Mouse (Mus musculus): ENCODE data around the gene Krtap19-1. TPM values are rescaled to one million over a fixed set of nuclear protein-coding genes. Genes with fewer than 3 reads are reported as not detected.

Krtap19-1 gene
- polyA plus RNA-seq (2012; rRNA removed; ENCODE audit: low replicate concordance) = not detected in 2 replicates

DNA sequence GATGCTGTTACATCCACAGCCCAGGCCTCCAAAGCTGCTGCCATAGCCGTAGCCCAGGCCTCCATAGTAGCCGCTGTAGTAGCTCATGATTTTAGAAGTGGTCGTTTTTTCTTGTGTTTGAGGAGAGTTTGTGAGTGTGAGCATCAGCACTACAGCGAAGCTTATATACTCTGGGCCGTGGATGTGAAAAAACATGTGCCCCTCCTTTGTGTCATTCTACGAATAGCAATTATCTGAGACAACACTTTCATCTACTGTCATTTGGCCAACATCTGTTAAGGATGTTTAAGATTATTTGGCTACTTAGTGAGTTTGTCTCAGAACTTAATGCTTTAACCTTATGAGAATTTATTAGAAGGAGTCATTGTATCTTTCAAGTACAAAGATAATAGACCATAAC lies at the start of gene Krtap19-1:
Gene Krtap19-1, minus strand, starts transcription at position 101 of the 400 bp plus-strand sequence.

DNA sequence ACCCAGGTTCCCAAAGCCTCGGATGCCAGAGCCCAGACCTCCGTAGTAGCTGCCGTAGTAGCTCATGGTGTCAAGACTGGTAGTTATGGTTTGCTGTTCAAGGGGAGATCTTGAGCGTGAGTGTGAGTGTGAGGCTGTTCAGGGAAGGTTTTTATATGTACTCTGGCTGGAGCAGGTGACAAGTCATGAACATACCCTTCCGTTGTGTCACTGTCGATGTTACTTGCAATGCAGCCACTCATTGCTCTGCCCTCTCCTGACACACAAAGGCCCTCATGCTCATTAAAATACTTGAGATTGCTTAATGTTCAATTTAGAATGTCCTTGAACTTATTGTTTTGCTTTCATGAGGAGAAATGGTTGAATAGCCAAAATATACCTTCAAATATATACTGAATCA lies 27.1 kb upstream of the Krtap19-1 start, which contains the start of gene Krtap19-5:
Gene Krtap19-5, minus strand, starts transcription at position 101 of the 400 bp plus-strand sequence.

DNA sequence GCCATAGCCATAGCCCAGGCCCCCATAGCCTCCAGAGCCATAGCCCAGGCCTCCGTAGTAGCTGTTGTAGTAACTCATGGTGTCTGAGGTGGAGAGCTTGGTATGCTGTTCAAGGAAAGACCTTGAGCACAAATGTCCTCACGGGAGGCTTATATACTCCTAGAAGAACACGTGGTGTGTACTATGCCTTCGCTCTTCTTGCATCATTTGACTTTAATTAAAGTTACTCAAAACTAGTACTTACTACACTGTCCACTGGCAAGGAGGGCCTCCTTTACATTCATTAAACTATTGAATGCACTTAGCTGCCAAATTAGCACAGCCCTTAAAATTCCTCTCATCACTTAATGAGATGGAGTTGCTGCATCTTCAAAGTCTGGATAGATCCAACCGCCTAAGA lies 15.8 kb upstream of the Krtap19-1 start, which contains the start of gene Krtap19-4:
Gene Krtap19-4, minus strand, starts transcription at position 101 of the 400 bp plus-strand sequence.

DNA sequence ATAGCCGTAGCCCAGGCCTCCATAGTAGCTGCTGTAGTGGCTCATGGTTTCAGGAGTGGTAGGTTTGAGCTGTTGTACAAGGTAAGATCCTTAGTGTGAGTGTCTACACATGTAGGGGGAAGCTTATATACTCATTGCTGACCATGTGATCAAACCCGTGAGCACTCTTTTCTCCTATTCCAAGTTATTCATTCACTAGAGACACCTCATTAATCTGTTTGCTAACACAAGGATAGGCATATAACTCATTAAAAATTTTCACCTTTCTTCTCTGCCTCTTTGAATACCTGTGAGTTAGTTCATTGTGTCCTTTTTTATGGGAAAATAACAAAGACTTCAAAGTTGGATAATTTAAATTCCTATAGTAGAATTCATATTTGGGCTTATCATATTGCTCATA lies 8.7 kb upstream of the Krtap19-1 start, which contains the start of gene Krtap19-3:
Gene Krtap19-3, minus strand, starts transcription at position 101 of the 400 bp plus-strand sequence.

DNA sequence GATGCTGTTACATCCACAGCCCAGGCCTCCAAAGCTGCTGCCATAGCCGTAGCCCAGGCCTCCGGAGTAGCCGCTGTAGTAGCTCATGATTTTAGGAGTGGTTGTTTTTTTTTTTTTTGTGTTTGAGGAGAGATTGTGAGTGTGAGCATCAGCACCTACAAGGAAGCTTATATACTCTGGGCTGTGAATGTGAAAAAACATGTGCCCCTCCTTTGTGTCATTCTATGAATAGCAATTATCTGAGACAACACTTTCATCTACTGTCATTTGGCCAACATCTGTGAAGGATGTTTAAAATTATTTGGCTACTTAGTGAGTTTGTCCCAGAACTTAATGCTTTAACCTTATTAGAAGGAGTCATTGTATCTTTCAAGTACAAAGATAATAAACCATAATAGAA lies 5.0 kb upstream of the Krtap19-1 start, which contains the start of gene Krtap19-2:
Gene Krtap19-2, minus strand, starts transcription at position 101 of the 400 bp plus-strand sequence.

DNA sequence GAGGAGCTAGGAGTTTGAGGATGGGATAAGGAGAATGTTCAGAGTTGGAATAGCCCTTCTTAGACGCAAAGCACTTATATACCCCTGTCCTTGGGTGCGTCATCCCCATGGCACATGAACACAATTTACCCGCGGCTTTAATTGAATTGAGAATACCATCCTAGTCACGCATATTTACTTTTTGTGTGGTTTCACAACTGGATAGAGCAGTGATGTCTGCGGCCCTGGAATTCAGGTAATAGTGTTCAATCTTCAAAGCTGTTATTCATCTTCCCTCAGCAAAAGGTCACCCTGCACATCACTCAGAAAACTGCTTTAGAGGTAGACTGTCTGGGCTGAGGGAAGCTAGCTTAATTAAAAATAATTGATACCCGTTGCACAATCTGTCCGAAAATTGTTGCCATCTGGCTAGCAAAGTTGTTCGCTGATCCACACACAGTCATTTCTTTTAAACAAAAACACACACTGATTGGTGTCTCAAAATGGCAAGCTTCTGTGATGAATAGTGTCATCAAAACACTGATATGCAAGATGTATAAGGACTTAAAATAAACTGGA lies 43.0 kb downstream of the Krtap19-1 start, which contains the start of gene Krtap14:
Gene Krtap14, minus strand, starts transcription at position 51 of the 558 bp plus-strand sequence.

DNA sequence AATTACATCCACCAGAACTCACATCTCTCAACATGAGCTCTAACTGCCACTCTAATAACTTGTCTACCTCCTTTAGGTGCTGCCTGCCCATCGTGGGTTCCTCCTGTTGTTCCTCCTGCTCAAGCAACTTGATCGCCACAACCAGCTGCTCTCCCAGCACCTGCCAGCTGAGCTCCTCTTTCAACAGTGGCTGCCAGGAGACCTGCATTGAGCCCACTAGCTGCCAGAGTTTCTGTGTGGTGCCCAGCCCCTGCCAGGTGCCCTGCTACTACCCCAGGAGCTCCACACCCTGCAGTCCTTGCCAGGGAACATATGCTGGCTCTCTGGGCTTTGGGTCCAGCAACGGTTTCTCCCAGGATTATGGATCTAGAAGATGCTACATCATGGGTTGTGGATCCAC lies 49.1 kb downstream of the Krtap19-1 start, which contains the start of gene Krtap15:
Gene Krtap15, plus strand, starts transcription at position 150 of the 400 bp plus-strand sequence.

Other genes starting within 250 kb of the Krtap19-1 start
- not detected in 2 replicates for gene 2310079G19Rik, start 241.7 kb downstream of the Krtap19-1 start, polyA plus RNA-seq (2012; rRNA removed; ENCODE audit: low replicate concordance)
- gene Krtap26-1, start 221.6 kb downstream of the Krtap19-1 start, polyA plus RNA-seq (2012; rRNA removed; ENCODE audit: low replicate concordance) = not detected in 2 replicates
- gene Krtap27-1, start 197.7 kb downstream of the Krtap19-1 start, polyA plus RNA-seq (2012; rRNA removed; ENCODE audit: low replicate concordance) = not detected in 2 replicates
- gene 2310061N02Rik, start 161.4 kb downstream of the Krtap19-1 start, polyA plus RNA-seq (2012; rRNA removed; ENCODE audit: low replicate concordance) = not detected in 2 replicates
- not detected in 2 replicates for gene Krtap13-1, start 140.5 kb downstream of the Krtap19-1 start, polyA plus RNA-seq (2012; rRNA removed; ENCODE audit: low replicate concordance)
- not detected in 2 replicates for gene Krtap13, start 117.8 kb downstream of the Krtap19-1 start, polyA plus RNA-seq (2012; rRNA removed; ENCODE audit: low replicate concordance)
- gene 2310034C09Rik, start 110.6 kb downstream of the Krtap19-1 start, polyA plus RNA-seq (2012; rRNA removed; ENCODE audit: low replicate concordance) = not detected in 2 replicates
- gene 2310057N15Rik, start 95.2 kb downstream of the Krtap19-1 start, polyA plus RNA-seq (2012; rRNA removed; ENCODE audit: low replicate concordance) = not detected in 2 replicates
- gene Gm5965, start 91.5 kb downstream of the Krtap19-1 start, polyA plus RNA-seq (2012; rRNA removed; ENCODE audit: low replicate concordance) = not detected in 2 replicates
- not detected in 2 replicates for gene Gm20741, start 57.2 kb downstream of the Krtap19-1 start, polyA plus RNA-seq (2012; rRNA removed; ENCODE audit: low replicate concordance)
- not detected in 2 replicates for gene Krtap15, start 49.2 kb downstream of the Krtap19-1 start, polyA plus RNA-seq (2012; rRNA removed; ENCODE audit: low replicate concordance)
- not detected in 2 replicates for gene Krtap14, start 43.3 kb downstream of the Krtap19-1 start, polyA plus RNA-seq (2012; rRNA removed; ENCODE audit: low replicate concordance)
- not detected in 2 replicates for gene Krtap19-2, start 4.9 kb upstream of the Krtap19-1 start, polyA plus RNA-seq (2012; rRNA removed; ENCODE audit: low replicate concordance)
- gene Krtap19-3, start 8.6 kb upstream of the Krtap19-1 start, polyA plus RNA-seq (2012; rRNA removed; ENCODE audit: low replicate concordance) = not detected in 2 replicates
- gene Krtap19-4, start 15.7 kb upstream of the Krtap19-1 start, polyA plus RNA-seq (2012; rRNA removed; ENCODE audit: low replicate concordance) = not detected in 2 replicates
- not detected in 2 replicates for gene Krtap19-5, start 27.0 kb upstream of the Krtap19-1 start, polyA plus RNA-seq (2012; rRNA removed; ENCODE audit: low replicate concordance)
- not detected in 2 replicates for gene Krtap19-9b, start 62.9 kb upstream of the Krtap19-1 start, polyA plus RNA-seq (2012; rRNA removed; ENCODE audit: low replicate concordance)
- gene Krtap16-3, start 93.5 kb upstream of the Krtap19-1 start, polyA plus RNA-seq (2012; rRNA removed; ENCODE audit: low replicate concordance) = not detected in 2 replicates
- gene Krtap22-2, start 141.3 kb upstream of the Krtap19-1 start, polyA plus RNA-seq (2012; rRNA removed; ENCODE audit: low replicate concordance) = not detected in 2 replicates
- not detected in 2 replicates for gene Gm10229, start 145.9 kb upstream of the Krtap19-1 start, polyA plus RNA-seq (2012; rRNA removed; ENCODE audit: low replicate concordance)
- not detected in 2 replicates for gene Krtap6-1, start 162.3 kb upstream of the Krtap19-1 start, polyA plus RNA-seq (2012; rRNA removed; ENCODE audit: low replicate concordance)
- gene Gm10228, start 172.1 kb upstream of the Krtap19-1 start, polyA plus RNA-seq (2012; rRNA removed; ENCODE audit: low replicate concordance) = not detected in 2 replicates
- gene Krtap6-5, start 178.5 kb upstream of the Krtap19-1 start, polyA plus RNA-seq (2012; rRNA removed; ENCODE audit: low replicate concordance) = not detected in 2 replicates
- gene 1110025L11Rik, start 194.6 kb upstream of the Krtap19-1 start, polyA plus RNA-seq (2012; rRNA removed; ENCODE audit: low replicate concordance) = not detected in 2 replicates
- gene Krtap6-3, start 214.6 kb upstream of the Krtap19-1 start, polyA plus RNA-seq (2012; rRNA removed; ENCODE audit: low replicate concordance) = not detected in 2 replicates